Mouse (Mus musculus) intestine, postnatal 0 days (tissue): ENCODE results near the gene Slu7. TPM values are rescaled to one million over a fixed set of nuclear protein-coding genes. Genes with fewer than 3 reads are reported as not detected.

ENCODE experiments used
- ATAC-seq: fragments of 200-750 bp; cut with Nextera tagmentation; 2 replicates; pipeline ENCODE4 v1.8.0; 2017; ENCODE audit warnings: mild to moderate bottlenecking, moderate TSS enrichment, moderate library complexity
- H3K27ac ChIP-seq: fragments of 300-500 bp; sonication (generic); 2 replicates; pipeline ENCODE4 v1.5.1; 2014; ENCODE audit warnings: mild to moderate bottlenecking, low read depth, low read length, moderate library complexity
- H3K27me3 ChIP-seq: fragments of 300-500 bp; sonication (generic); replicated peaks from 2 replicates; pipeline ENCODE4 v1.6.1; 2014; ENCODE audit warnings: low read length, mixed read lengths; ENCODE audit not compliant: control insufficient read depth, insufficient read depth
- H3K36me3 ChIP-seq: fragments of 300-500 bp; sonication (generic); 2 replicates; pipeline ENCODE4 v1.6.1; 2014; ENCODE audit warnings: mild to moderate bottlenecking, moderate library complexity; ENCODE audit not compliant: control insufficient read depth, insufficient read depth
- H3K4me1 ChIP-seq: fragments of 300-500 bp; sonication (generic); replicated peaks from 2 replicates; pipeline ENCODE4 v1.6.1; 2014; ENCODE audit warnings: antibody characterized with exemption, low read length, mixed read lengths; ENCODE audit not compliant: control insufficient read depth, insufficient read depth
- H3K4me2 ChIP-seq: fragments of 300-500 bp; sonication (generic); replicated peaks from 2 replicates; pipeline ENCODE4 v1.6.1; 2014; ENCODE audit warnings: low read depth, mild to moderate bottlenecking, moderate library complexity
- H3K4me3 ChIP-seq: fragments of 300-500 bp; sonication (generic); 2 replicates; pipeline ENCODE4 v1.5.1; 2014; ENCODE audit warnings: low read depth, low read length
- H3K9ac ChIP-seq: fragments of 300-500 bp; sonication (generic); 2 replicates; pipeline ENCODE4 v1.6.1; 2014; ENCODE audit warnings: mild to moderate bottlenecking, low read depth, low read length
- H3K9me3 ChIP-seq: fragments of 300-500 bp; sonication (generic); 2 replicates; pipeline ENCODE4 v1.6.1; 2016; ENCODE audit warnings: mixed run types; ENCODE audit not compliant: control insufficient read depth
- CTCF ChIP-seq: sonication (generic); IDR thresholded peaks from 2 replicates; pipeline ENCODE4 v1.5.1; 2016; ENCODE audit warnings: low read depth, mild to moderate bottlenecking, control low read depth, antibody characterized with exemption, moderate library complexity
- WGBS: fragments of 180-500 bp; shearing (Covaris S2); extraction: QIAGEN DNeasy Blood & Tissue Kit; methylation state at CpG from one replicate; pipeline ENCODE4 v1.1.7; 2014; 5-methylcytosine and 5-hydroxymethylcytosine counted together
- polyA plus RNA-seq: library from polyadenylated mRNA; unstranded; fragments of >200 nt; fragmentation: Nextera tagmentation; extraction: Ambion mirVana; gene quantifications from 2 replicates; pipeline ENCODE4 v1.2.1, GENCODE M21; 2015

Gene Slu7
- polyA plus RNA-seq, 1 experiment from 2014 or later: 33.6 TPM

DNA sequence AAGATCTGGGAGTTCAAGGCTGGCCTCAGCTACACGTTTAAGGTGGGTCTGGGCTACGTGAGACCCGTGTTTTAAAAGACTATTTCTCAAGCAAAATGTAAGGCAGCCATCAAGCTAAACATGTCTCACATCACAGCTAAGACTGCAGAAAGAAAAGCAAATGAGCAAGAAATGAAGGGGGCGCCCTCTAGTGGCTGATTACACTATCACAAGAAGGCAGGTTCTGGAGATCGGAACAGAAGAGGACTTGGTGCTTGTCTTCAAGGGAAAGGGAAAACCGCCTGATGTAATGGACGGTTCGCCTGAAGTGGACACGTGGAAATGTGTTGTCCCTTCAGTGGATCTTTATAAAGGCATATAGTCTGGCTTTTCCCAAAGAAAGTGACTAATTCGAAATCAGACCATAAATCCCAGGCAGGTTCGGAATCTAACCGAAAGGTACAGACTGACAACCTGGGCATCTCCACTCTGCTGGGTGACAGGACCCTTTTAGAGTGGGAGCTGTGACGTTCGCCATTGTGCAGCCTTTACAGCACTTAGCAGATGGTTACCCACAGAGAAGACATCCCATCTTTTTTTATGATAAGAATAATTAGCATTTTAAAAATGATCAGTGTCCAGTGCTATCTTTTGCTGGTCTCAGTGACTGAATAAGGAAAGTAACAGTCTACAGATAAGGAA is 20.6 kb upstream of the Slu7 start:
- Histone ChIP-seq H3K4me1 (no peaks in the 10 kb centered on the region), H3K4me3 (no peak overlapping the region), H3K9me3 (no peaks in the 10 kb centered on the region), H3K36me3 (no peaks in the 10 kb centered on the region), H3K27me3 (no peaks in the 10 kb centered on the region), H3K27ac (no peak overlapping the region), H3K4me2 (no peak overlapping the region), H3K9ac (no peak overlapping the region)
- peak; percentile 95 for TF ChIP-seq CTCF
- no peak for ATAC-seq
- 25% methylated on average over 14 of the region's 14 CpGs for WGBS

DNA sequence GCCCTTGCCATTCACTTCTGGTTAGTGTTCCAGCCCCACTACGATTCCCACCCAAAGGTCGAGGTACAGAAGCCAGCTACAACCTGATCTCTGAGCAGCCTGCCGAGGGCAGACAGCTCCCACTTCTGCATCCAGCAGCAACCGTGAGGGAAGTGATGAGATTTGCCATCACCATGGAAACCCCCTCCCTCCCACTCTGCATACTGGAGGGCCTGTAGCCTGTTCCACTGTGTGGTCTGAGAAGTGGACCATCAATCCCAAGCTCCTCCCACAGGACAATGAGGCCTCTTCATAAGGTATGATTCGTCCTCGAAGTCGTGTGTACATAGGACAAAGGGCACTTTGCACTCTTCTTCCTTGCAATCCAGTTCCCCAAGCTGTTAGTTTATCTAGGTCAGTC is 16.3 kb upstream of the Slu7 start:
- H3K4me1 ChIP-seq: no peaks in the 10 kb centered on the region
- ATAC-seq: peak; percentile 60
- no peak overlapping the region for H3K4me2 ChIP-seq
- no peaks in the 10 kb centered on the region for H3K9me3 ChIP-seq
- TF ChIP-seq CTCF: no peak
- no peaks in the 10 kb centered on the region for H3K27me3 ChIP-seq
- 25% methylated on average over 7 of the region's 7 CpGs for WGBS
- H3K27ac ChIP-seq: no peak overlapping the region
- H3K36me3 ChIP-seq: 0 out of 2 replicates have a peak, but pooled peaks cover 5% of the 10 kb centered on the region
- H3K4me3 ChIP-seq: no peak overlapping the region
- H3K9ac ChIP-seq: no peak overlapping the region

DNA sequence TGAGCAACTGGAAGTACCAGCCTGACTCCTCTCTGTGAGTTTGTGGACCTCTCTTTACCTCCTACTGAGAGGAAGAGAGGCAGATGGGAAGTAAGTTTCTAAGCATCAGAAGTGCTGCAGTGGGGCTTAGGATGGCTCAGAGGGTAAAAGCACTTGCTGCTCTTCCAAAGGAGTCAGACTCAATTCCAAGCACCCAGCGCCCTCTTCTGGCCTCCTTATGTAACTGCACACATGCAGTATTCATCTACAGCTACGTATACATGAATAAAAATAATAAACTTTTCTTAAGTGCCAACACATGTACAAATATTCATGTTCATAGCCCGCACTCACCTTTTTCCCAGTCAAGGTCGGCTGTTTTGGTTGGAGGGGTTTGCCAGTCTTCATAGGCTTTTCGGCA is 9.2 kb upstream of the Slu7 start:
- no peak overlapping the region for H3K4me2 ChIP-seq
- no peaks in the 10 kb centered on the region for H3K9me3 ChIP-seq
- peaks cover 22% of the 10 kb centered on the region; the same call in 1 of the 2 replicates for H3K36me3 ChIP-seq
- no peak overlapping the region for H3K27ac ChIP-seq
- H3K9ac ChIP-seq: no peak overlapping the region
- WGBS: 77% methylated on average over 5 of the region's 5 CpGs
- H3K4me3 ChIP-seq: no peak overlapping the region
- peak; percentile 57 for TF ChIP-seq CTCF
- ATAC-seq: no peak
- no peaks in the 10 kb centered on the region for H3K27me3 ChIP-seq
- no peaks in the 10 kb centered on the region for H3K4me1 ChIP-seq

DNA sequence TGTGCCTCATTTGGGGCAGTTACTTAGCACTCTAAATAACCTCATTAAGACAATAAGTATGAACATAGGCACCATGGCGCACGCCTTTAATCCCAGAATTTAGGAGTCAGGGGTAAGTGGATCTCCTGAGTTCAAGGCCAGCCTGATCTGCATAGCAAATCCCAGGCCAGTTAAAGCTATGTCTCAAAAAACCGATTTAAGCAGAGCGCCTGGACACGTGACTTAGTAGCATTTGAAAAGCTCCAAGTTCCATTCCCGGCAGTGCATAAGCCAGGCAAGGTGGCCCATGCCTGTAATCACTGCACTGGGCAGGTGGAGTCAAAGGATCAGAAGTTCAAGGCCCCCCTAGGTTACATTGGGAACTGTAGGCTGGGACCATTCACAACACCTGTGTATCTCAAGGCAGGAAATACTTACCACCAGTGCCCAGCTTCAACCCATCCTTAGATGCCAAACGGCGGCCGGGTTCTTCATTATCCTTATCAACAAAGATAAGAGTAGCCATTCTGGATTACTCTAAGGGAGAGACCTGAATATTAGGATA is 8.3 kb upstream of the Slu7 start:
- Histone ChIP-seq H3K27me3 (no peaks in the 10 kb centered on the region), H3K9ac (no peak overlapping the region; the same call in 1 of the 2 replicates), H3K27ac (no peak overlapping the region), H3K4me1 (no peaks in the 10 kb centered on the region), H3K4me2 (peak overlapping the region; percentile 70), H3K36me3 (peaks cover 22% of the 10 kb centered on the region; the same call in 1 of the 2 replicates), H3K4me3 (peak overlapping the region; percentile 61), H3K9me3 (no peaks in the 10 kb centered on the region)
- no peak for TF ChIP-seq CTCF
- 0 out of 2 replicates have a peak, but pooled peaks have one; percentile 25 for ATAC-seq
- 71% methylated on average over 9 of the region's 9 CpGs for WGBS

- Histone ChIP-seq H3K27ac (no peak within 1 kb of the TSS), H3K36me3 (peaks cover 20% of the 10 kb centered on the region; the same call in 1 of the 2 replicates), H3K4me2 (peak within 1 kb of the TSS; percentile 70), H3K9ac (peak within 1 kb of the TSS; percentile 63), H3K4me3 (peak within 1 kb of the TSS; percentile 61), H3K27me3 (no peaks in the 10 kb centered on the region), H3K9me3 (no peaks in the 10 kb centered on the region), H3K4me1 (no peaks in the 10 kb centered on the region)
- 2% methylated on average over 27 of the region's 27 CpGs for WGBS
- peak; percentile 96 for ATAC-seq
- TF ChIP-seq CTCF: 0 out of 2 replicates have a peak, but pooled peaks have one; percentile 8
Observed at GRCm38 (mm10) chr11:43425824-43426413, 7.6 kb upstream of the Slu7 start, which contains the start of gene Pttg1. Gene Pttg1 (minus strand): TSS chr11:43426251.

DNA sequence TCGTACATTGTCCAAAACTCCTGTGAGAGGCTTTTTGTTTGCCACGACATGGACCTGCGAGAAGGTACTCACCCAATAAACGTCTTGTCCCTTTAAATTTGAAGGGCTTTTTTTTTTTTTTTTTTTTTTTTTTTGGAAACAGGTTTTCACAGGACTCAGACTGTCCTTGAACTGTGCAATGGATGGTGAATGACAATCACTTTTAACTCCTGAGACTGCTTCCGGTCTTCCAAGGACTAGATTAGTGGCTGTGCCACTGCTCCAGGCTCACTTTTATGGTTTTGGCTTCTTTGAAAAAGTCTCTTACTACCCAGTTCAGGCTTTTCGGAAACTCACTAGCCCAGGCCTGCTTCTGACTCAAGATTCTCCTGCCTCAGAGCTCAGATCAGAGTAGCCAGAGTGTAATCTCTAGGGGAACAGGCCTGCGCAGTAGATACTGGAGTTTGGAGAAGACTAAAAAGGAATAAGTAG is 7.1 kb upstream of the Slu7 start:
- Histone ChIP-seq H3K9ac (peak overlapping the region; percentile 63; the same call in 1 of the 2 replicates), H3K36me3 (peaks cover 17% of the 10 kb centered on the region; the same call in 1 of the 2 replicates), H3K4me3 (peak overlapping the region; percentile 61), H3K4me1 (no peaks in the 10 kb centered on the region), H3K27ac (no peak overlapping the region), H3K9me3 (no peaks in the 10 kb centered on the region), H3K4me2 (peak overlapping the region; percentile 70; the same call in 1 of the 2 replicates), H3K27me3 (no peaks in the 10 kb centered on the region)
- no peak for TF ChIP-seq CTCF
- 14% methylated on average over 7 of the region's 7 CpGs for WGBS
- peak; percentile 60 for ATAC-seq
